Mouse (Mus musculus): ENCODE results near the gene Gm11011.

The Gm11011 gene

DNA sequence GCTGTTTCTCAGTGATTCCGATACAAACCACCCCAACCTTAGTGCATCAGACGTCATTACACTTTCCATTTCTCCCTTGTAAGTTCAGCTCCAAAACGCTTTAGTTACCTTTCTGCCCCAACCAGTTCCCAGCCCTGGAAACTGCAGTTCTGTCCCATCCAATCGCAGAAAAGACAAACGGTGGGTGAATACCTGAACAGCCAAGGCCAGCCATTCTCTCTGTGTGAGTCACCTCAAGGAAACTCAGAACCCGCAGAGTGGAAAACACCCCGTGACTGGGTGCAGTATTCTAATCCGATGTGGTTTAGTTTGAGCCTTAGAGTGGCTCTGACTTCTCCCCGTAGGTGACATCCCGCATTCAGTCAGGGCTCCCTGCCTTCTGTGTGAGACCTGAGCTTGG lies 2.2 kb upstream of the Gm11011 start:
- no peak for DNase-seq (ENCODE audit: low read depth, low spot score)

DNA sequence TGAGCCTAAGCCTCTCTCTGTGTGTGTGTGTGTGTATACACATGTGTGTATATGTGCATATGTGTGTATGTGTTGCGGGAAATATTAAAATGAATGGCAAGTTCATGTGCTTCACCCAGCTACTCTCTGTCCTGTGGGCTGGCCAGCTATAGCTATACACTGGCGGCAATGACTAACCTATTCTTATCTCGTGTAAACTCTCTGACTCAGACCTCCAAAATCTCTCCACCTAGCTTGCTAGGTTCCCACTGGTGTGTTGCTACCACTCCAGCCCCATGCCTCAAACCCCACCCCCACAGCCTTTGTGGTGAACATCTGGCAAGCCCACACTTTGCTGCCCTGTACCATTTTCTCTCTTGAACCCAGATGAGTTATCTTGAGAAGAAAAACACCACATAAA lies 857 bp downstream of the Gm11011 start:
- DNase-seq (ENCODE audit: low read depth, low spot score), result no peak

GRCm38 (mm10) chr2:169585631-169586285 lies 1.8 kb downstream of the Gm11011 start:
- DNase-seq (ENCODE audit: low read depth, low spot score), result no peak

DNA sequence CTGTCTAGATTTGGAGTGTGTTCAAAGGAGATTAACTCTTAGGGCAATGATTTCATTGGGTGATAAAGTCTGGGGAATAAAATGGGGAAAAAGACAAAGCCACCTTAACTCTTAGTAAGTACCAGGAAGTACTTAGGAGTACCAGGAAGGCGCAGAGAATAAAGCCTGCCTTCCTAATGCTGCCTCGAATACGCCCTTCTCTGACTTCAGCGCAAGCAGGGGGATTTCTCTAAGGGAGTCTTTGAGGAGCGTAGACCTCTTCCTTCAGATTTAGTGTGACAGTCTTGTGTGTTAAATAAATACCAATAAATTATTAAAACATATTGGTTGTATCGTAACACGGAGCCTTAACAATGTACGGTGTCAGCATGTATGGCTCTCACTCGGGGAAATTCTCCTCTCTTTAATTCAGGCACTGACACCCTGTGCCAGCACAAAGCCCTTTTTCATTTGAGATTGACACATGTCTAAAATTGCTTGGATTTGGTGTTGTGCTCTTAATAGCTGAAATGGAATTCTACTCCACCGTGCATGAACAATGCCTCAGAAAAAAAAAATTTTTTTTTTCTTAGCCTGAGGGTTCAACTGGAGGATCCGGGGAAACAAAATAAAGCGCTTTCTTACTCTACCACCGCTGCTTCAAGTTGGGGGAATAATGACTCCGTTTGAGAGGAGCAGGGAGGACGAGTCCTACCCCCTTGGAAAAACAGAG lies 2.6 kb downstream of the Gm11011 start:
- DNase-seq (ENCODE audit: low read depth, low spot score), result no peak

DNA sequence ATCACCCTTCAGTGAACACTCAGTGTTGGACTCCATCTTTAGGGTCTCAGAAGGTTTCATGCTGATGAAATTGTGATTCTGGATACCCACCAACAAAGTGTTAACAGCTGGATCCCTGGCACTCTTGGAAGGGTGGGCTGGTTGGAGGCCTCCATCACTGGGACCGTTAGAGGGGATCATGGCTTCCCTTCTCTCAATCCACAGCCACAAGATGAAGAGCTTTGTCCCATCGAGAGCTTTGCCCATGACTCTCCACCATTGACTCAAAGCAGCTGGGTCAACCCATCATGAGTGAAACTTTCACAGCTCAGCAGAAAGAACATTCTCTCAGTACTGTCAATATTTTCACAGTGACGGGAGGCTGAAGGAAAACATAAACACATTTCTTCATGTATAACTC lies 4.1 kb downstream of the Gm11011 start:
- no peak for DNase-seq (ENCODE audit: low read depth, low spot score)

DNA sequence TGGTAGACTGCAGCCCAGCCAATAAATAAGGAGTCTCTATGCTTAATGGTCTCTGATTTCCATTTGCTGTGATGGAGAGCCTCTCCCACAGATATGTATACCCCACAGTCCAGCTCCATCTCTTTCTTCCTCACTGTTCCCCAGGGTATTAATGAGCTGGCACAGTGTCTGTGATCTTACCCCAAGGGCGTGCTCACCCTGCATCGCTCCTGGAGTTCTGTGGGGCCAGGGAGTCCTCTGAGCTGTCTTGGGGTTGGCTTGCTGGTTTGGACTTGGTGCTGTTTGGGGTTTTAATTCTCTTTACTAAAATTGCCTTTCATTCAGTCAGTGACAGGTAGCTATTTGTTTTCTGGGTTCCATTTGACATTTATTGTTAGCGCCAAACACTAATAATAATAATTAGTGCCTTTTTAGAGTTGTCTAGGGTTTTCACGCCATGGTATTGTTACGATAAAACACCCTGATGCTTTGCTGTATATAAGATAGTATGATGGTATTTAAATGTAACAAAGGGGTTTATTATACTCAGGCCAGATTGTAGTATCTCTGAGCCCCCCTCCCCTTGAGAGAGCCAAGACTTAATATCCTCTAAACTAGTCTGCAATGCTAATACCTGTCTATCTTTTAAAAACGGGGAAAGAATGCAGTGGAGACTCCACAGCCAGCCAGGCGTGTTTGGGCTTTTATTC lies 9.9 kb downstream of the Gm11011 start:
- DNase-seq (ENCODE audit: low read depth, low spot score), result no peak

DNA sequence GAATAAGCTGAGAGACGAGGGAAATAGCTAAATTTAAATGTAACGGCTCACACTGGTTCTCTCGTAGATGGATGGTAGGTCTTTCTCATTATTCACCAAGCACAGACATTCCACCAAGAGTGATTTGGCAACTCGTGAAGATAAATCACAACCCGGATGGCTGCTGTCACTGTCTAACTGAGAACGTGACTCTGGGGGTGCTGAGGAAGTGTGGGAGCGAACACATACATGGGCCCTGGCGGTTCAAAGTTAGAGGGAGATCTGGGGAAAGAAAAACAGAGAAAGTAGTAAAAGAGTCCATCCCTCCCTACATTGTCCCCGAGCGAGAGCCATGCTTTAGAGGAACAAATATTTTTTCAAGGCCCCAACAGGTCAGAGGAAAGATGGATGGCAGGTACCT lies 17.5 kb downstream of the Gm11011 start:
- DNase-seq (ENCODE audit: low read depth, low spot score), result no peak

DNA sequence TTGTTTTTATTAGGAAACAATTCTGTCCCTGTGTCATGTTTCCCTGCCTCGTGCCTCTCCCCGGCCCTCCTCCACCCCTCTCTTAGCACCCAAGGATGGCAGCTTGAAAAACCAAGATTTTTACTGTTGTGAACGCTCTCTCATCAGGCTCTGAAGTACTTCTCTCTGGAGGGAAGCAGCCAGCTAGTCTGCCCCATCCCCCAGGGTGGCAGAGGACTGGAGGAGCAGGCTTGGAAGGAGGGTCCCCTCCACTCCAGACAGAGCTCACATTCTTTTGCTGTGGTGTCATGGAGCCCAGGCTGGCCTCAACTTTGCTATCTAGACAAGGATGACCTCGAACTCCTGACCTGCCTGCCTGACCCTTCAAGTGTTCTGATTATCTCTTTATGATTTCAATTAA lies 21.4 kb downstream of the Gm11011 start:
- DNase-seq (ENCODE audit: low read depth, low spot score), result no peak

DNA sequence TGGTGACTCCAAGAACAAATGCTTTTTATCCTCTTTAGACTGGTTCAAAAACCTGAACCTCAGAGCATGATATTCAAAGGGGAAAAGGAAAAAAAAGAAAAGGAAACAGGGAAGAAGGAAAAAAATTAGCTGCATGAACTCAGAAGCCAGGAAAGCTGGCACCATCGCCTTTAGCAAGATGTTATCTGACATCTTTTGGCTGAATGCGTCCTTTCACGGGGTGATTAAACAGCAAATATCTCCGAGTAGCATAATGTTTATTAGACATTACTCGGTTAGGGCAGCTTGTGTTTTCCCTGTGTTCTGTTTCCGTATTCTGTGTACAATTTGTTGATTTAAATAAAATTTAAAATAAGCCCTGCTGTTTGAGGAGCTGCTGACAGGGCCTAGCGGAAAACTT lies 21.8 kb downstream of the Gm11011 start:
- no peak for DNase-seq (ENCODE audit: low read depth, low spot score)

DNA sequence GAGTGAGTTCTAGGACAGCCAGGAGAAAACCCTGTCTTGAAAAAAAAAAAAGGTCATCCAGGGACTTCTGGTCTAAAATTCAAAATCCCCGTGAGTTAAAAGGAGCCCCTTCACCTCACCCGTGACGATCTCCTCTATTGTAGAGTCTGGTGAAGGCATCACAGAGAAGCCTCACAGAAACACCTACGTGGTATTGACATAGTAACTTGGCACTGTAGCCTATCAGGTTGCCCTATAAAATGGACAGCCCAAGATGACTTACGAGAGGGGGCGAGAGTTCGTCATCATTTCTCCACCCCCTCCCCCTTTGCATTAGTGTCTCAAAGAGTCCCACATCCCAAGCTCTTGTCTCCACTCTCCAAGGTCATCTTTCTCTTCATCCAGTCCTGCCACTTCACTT lies 41.9 kb downstream of the Gm11011 start:
- no peak for DNase-seq (ENCODE audit: low read depth, low spot score)

- no peak for DNase-seq (ENCODE audit: low read depth, low spot score)
These were observed 48.6 kb downstream of the Gm11011 start for GRCm38 (mm10) chr2:169538906-169539305.
